Mouse (Mus musculus) ES-Bruce4 (cell line): ENCODE results near the gene Notum. TPM values are rescaled to one million over a fixed set of nuclear protein-coding genes. Genes with fewer than 3 reads are reported as not detected.

Experiments used
- H3K27ac ChIP-seq: 2 replicates; pipeline ENCODE4 v1.5.1; 2012; ENCODE audit warnings: low read length, inconsistent platforms; ENCODE audit not compliant: insufficient read depth
- H3K27me3 ChIP-seq: 2 replicates; pipeline ENCODE4 v1.6.1; 2012; ENCODE audit warnings: mild to moderate bottlenecking, low read length, inconsistent platforms; ENCODE audit not compliant: control insufficient read depth, poor library complexity, insufficient read depth, severe bottlenecking
- H3K36me3 ChIP-seq: 2 replicates; pipeline ENCODE4 v1.6.1; 2012; ENCODE audit warnings: inconsistent platforms, mild to moderate bottlenecking, low read length, moderate library complexity; ENCODE audit not compliant: control insufficient read depth, poor library complexity, insufficient read depth, severe bottlenecking
- H3K4me1 ChIP-seq: one replicate; pipeline ENCODE4 v1.8.1; 2011; ENCODE audit warnings: low read length; ENCODE audit not compliant: control insufficient read depth, insufficient read depth
- H3K4me3 ChIP-seq: 2 replicates; pipeline ENCODE4 v1.5.1; 2011; ENCODE audit warnings: low read depth, mild to moderate bottlenecking, low read length
- H3K9ac ChIP-seq: 2 replicates; pipeline ENCODE4 v1.6.1; 2012; ENCODE audit warnings: low read depth, mild to moderate bottlenecking, inconsistent platforms; ENCODE audit not compliant: poor library complexity, severe bottlenecking
- H3K9me3 ChIP-seq: replicated peaks from 2 replicates; pipeline ENCODE4 v1.6.1; 2012; ENCODE audit warnings: mild to moderate bottlenecking, low read length, inconsistent platforms; ENCODE audit not compliant: control insufficient read depth, poor library complexity, insufficient read depth, severe bottlenecking
- CTCF ChIP-seq: IDR thresholded peaks from one replicate; pipeline ENCODE4 v1.8.1; 2011; ENCODE audit warnings: low read depth, low read length
- EP300 ChIP-seq: IDR thresholded peaks from 2 replicates; pipeline ENCODE4 v1.6.1; 2011; ENCODE audit warnings: low read depth, low read length; ENCODE audit not compliant: insufficient read depth
- POLR2A ChIP-seq: IDR thresholded peaks from one replicate; pipeline ENCODE4 v1.8.1; 2011; ENCODE audit warnings: low read length; ENCODE audit not compliant: insufficient read depth
- polyA plus RNA-seq: library from polyadenylated mRNA; stranded (reverse); fragments of >200 nt; gene quantifications from 2 replicates; pipeline ENCODE4 v1.2.4, GENCODE M21; 2011; ENCODE audit warnings: low read depth; ENCODE audit not compliant: missing spikeins, insufficient read depth, insufficient read length

Notum gene
- polyA plus RNA-seq, 1 experiment = 2.3 TPM

DNA sequence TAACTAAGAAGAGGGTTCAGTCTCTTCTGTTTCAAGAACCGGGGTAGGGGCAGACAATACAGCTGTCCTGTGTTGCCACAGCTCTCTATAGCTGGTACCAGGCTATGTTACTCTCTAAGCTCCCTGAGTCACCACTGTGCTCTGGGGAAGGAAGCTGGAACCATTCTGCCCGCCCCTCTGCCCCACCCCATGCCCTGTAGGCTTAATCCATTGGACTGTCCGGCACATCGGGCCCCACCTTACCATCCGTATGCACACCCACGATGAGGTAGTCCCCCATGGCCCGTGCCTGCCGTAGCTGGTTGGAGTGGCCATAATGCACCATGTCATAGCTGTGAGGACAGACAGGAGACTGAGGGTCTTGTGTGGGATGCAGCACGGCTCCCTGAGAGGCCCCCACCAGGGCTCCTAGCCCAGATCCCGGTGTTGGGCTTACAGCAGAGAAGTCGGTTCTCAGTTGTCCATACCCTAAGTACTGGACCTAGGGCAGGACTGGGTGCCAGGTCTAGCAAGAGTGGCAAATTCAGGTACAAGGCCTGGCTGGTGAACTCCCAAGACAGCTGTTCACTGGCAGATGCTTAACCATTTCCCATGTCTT, 45.3 kb downstream of the Notum start:
- no peak overlapping the region for H3K27ac ChIP-seq
- H3K9me3 ChIP-seq = no peaks in the 10 kb centered on the region
- no peak overlapping the region for H3K9ac ChIP-seq
- H3K4me3 ChIP-seq = no peak overlapping the region
- peaks cover 18% of the 10 kb centered on the region for H3K36me3 ChIP-seq
- no peaks in the 10 kb centered on the region for H3K27me3 ChIP-seq
- peaks cover 4% of the 10 kb centered on the region for H3K4me1 ChIP-seq
- TF ChIP-seq EP300 (no peak), POLR2A (no peak), CTCF (no peak)

DNA sequence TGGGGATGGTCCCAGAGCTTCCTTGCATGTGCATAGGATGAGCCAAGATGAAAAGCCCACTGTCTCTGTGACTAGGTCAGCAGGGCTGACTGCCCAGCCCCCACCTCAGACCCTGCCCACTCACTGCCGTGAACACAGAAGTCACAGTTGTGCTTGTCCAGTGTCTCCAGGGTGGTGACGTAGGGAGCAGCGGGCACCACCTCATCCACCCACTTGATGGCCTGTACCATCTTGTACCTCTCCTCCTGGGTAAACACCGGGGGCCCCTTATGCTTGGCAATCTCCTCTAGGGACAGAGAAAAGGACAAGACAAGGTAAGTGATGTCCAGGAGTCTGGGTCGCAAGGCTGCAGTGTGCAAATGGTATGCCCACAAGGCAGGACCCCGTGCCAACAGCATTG, 45.8 kb downstream of the Notum start:
- Histone ChIP-seq H3K9me3 (no peaks in the 10 kb centered on the region), H3K36me3 (peaks cover 18% of the 10 kb centered on the region), H3K4me1 (peaks cover 4% of the 10 kb centered on the region), H3K27ac (no peak overlapping the region), H3K4me3 (no peak overlapping the region), H3K27me3 (no peaks in the 10 kb centered on the region), H3K9ac (no peak overlapping the region)
- TF ChIP-seq CTCF = no peak
- no peak for TF ChIP-seq EP300
- no peak for TF ChIP-seq POLR2A

DNA sequence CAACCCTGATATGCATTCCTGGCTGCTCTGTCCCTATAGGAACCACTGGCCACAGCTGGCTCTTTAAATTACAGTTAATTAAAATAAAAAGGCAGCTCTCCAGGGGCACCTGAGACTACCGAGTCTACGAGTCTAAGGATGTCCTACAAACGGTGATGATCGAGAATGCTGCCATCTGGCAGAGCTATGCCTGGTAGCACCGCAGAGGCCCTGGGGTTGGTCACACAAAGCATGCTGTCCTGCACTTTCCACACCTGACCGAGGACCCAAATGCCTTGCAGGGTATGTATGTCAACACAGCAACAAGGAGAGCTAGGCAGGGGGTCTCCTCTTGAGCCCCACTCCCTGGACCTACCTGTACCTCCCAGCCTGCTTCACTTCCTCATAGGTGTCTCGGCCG, 47.0 kb downstream of the Notum start:
- TF ChIP-seq EP300 = no peak
- TF ChIP-seq POLR2A = no peak
- TF ChIP-seq CTCF = no peak
- Histone ChIP-seq H3K27ac (no peak overlapping the region), H3K9ac (no peak overlapping the region), H3K4me3 (no peak overlapping the region), H3K9me3 (no peaks in the 10 kb centered on the region), H3K36me3 (peaks cover 18% of the 10 kb centered on the region), H3K4me1 (peaks cover 2% of the 10 kb centered on the region), H3K27me3 (no peaks in the 10 kb centered on the region)

DNA sequence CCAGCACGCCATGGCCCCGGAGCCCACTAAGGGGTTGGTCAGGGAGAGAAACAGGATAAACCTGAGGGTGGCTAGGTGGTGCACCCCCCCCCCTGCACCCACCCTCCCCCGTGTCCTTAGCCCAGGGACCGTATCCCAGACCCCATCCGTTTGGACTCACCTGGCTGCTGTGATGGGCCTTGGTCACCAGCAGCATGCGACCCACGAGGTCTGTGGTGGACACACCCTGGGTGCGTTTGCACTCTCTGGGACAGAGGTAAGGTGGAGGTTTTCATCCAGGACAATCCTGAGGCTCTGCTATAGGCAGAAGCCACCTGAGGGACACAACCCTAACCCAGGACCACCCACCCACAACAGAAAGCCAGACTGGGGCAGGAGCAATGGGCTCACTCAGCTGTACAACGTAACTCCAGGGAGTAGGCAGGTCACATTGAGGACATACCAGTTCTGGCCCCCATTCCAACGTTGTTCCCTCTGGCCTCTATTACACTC, 47.4 kb downstream of the Notum start:
- Histone ChIP-seq H3K27ac (no peak overlapping the region), H3K27me3 (no peaks in the 10 kb centered on the region), H3K36me3 (peaks cover 18% of the 10 kb centered on the region), H3K4me3 (no peak overlapping the region), H3K9ac (no peak overlapping the region), H3K4me1 (peaks cover 2% of the 10 kb centered on the region), H3K9me3 (no peaks in the 10 kb centered on the region)
- TF ChIP-seq CTCF (no peak), EP300 (no peak), POLR2A (no peak)

DNA sequence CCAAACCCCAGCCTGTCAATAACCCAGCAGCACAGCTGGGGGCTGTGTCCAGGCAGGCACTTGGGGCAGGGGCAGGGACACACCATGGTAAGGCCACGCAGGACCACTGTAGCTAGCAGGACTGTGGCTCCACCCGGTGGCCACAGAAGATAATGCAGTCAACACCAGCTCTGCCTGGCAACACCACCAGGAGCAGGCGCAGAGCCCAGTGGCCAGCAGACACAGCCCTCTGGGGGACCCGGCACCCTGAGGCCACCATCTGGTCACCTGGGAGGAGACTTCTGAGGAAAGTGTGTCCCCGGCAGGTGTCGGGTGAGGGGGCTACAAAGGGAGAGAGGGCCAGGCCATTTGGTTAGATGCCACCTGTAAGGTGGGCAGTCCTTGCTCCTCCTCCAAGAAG, 48.2 kb downstream of the Notum start:
- H3K36me3 ChIP-seq = peaks cover 18% of the 10 kb centered on the region
- no peaks in the 10 kb centered on the region for H3K27me3 ChIP-seq
- TF ChIP-seq POLR2A = no peak
- TF ChIP-seq CTCF = peak; percentile 92
- no peak overlapping the region for H3K9ac ChIP-seq
- no peak overlapping the region for H3K4me3 ChIP-seq
- no peak overlapping the region for H3K27ac ChIP-seq
- no peaks in the 10 kb centered on the region for H3K9me3 ChIP-seq
- H3K4me1 ChIP-seq = peaks cover 2% of the 10 kb centered on the region

DNA sequence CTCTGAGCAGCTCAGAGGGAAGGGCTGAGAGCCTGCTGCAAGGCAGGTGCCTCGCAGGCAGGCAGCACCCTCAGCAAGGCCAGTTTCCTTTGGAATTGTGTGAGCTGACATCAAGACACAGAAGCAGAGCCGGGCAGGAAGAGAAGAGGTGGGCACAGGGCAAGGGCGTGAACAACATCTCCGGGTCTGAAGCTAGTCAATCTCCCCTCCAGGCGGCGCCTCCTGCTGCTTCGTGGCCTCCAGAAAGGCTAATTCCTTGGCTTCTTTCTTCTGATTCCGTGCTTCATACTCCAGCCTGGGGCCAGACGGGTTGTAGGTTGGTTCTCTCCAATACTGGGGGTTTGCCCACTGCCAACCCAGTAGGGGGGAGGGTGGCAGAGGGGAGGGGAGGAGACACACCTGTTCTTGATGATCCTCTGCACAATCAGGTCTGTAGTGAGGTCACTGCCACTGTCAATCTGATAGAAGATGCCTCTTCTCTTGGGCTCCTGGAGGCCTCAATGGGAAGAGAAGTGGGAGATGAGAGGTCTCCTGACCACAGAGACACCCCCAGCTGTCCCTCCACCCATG, 50.4 kb downstream of the Notum start:
- peaks cover 18% of the 10 kb centered on the region for H3K36me3 ChIP-seq
- no peaks in the 10 kb centered on the region for H3K27me3 ChIP-seq
- H3K27ac ChIP-seq = no peak overlapping the region
- H3K4me3 ChIP-seq = no peak overlapping the region
- H3K9ac ChIP-seq = no peak overlapping the region
- H3K9me3 ChIP-seq = no peaks in the 10 kb centered on the region
- H3K4me1 ChIP-seq = no peaks in the 10 kb centered on the region
- TF ChIP-seq POLR2A (no peak), CTCF (no peak), EP300 (no peak)
